17 mouse cellular contexts compared by ENCODE assay signal in the genomic region with DNA sequence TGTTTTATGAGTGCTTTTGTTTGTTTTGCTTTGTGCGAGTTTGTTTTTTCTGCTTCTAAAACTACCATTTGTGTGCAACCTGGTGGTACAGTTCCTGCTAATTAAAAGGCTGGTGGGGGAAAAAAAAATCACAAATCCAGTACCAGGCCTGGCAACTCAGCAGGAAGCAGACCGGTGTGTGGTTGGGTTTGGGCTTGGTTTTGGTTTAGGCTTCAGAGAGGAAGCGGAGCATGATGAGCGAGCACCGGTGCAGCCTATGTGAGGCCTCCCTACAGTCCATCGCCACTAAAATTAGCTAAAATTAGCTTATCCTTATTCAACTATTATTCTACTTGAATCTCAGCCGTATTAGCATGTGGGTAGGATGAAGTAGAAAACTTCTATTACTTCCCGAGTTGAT.
DNase-seq lines count a peak whose midpoint lies in the region; ATAC-seq lines count a peak whose summit lies in the region.
"Had no signal": no experiment of that assay in that cellular context is flagged by ENCODE, and none has a peak within 500 bp of the region (broad histone marks: within the 10 kb centered on the region; RNA-seq: fewer than 3 reads in every experiment).

No protein-coding gene starts in this region.

- no peaks in the 10 kb centered on the region for H3K27me3 ChIP-seq in forebrain, embryonic 13.5 days
- H3K27me3 ChIP-seq in forebrain, embryonic 14.5 days (replicated peaks; ENCODE audit: control insufficient read depth, insufficient read depth, low read length): no peaks in the 10 kb centered on the region
- H3K27me3 ChIP-seq in limb, embryonic 13.5 days: no peaks in the 10 kb centered on the region
- H3K27me3 ChIP-seq in limb, embryonic 10.5 days (ENCODE audit: low read depth, poor library complexity, severe bottlenecking): no peaks in the 10 kb centered on the region
- no peaks in the 10 kb centered on the region for H3K27me3 ChIP-seq in limb, embryonic 15.5 days
- H3K27me3 ChIP-seq in hindbrain, embryonic 13.5 days: no peaks in the 10 kb centered on the region
- H3K27me3 ChIP-seq: embryonic facial prominence, embryonic 12.5 days had no signal

- H3K4me1 ChIP-seq in forebrain, embryonic 13.5 days: peaks cover 52% of the 10 kb centered on the region
- H3K4me1 ChIP-seq in forebrain, embryonic 14.5 days (ENCODE audit: control insufficient read depth, insufficient read depth, low read length): peaks cover 22% of the 10 kb centered on the region; the same call in 1 of the 2 replicates
- H3K4me1 ChIP-seq in limb, embryonic 13.5 days: peaks cover 52% of the 10 kb centered on the region
- no peaks in the 10 kb centered on the region for H3K4me1 ChIP-seq in limb, embryonic 10.5 days
- H3K4me1 ChIP-seq in limb, embryonic 15.5 days: peaks cover 7% of the 10 kb centered on the region; the same call in 1 of the 2 replicates
- peaks cover 12% of the 10 kb centered on the region for H3K4me1 ChIP-seq in hindbrain, embryonic 13.5 days (replicated peaks)

- H3K9ac ChIP-seq in forebrain, embryonic 13.5 days: no peak overlapping the region
- H3K9ac ChIP-seq in forebrain, embryonic 14.5 days (ENCODE audit: low read length): no peak overlapping the region
- H3K9ac ChIP-seq in limb, embryonic 13.5 days: no peak overlapping the region
- no peak overlapping the region for H3K9ac ChIP-seq in limb, embryonic 15.5 days
- H3K9ac ChIP-seq in hindbrain, embryonic 13.5 days: no peak overlapping the region
- H3K9ac ChIP-seq: embryonic facial prominence, embryonic 12.5 days had no signal

- H3K4me2 ChIP-seq in forebrain, embryonic 13.5 days: no peak overlapping the region
- no peak overlapping the region for H3K4me2 ChIP-seq in forebrain, embryonic 14.5 days (ENCODE audit: low read length)
- H3K4me2 ChIP-seq in limb, embryonic 13.5 days (replicated peaks): no peak overlapping the region
- H3K4me2 ChIP-seq in limb, embryonic 15.5 days: no peak overlapping the region
- no peak overlapping the region for H3K4me2 ChIP-seq in hindbrain, embryonic 13.5 days
- H3K4me2 ChIP-seq: embryonic facial prominence, embryonic 12.5 days had no signal

- H3K27ac ChIP-seq in forebrain, embryonic 13.5 days: 0 out of 2 replicates have a peak overlapping the region, but pooled peaks have one; percentile 17
- no peak overlapping the region for H3K27ac ChIP-seq in forebrain, embryonic 14.5 days (ENCODE audit: low read depth, low read length)
- 0 out of 2 replicates have a peak overlapping the region, but pooled peaks have one; percentile 2 for H3K27ac ChIP-seq in limb, embryonic 13.5 days
- H3K27ac ChIP-seq in limb, embryonic 10.5 days: no peak overlapping the region
- 0 out of 2 replicates have a peak overlapping the region, but pooled peaks have one; percentile 9 for H3K27ac ChIP-seq in limb, embryonic 15.5 days
- H3K27ac ChIP-seq in hindbrain, embryonic 13.5 days: no peak overlapping the region
- H3K27ac ChIP-seq: embryonic facial prominence, embryonic 10.5 days; embryonic facial prominence, embryonic 12.5 days had no signal

- WGBS in forebrain, embryonic 13.5 days: 30% methylated on average over 8 of the region's 8 CpGs
- WGBS in forebrain, embryonic 14.5 days: 20% methylated on average over 8 of the region's 8 CpGs
- WGBS in limb, embryonic 13.5 days: 69% methylated on average over 8 of the region's 8 CpGs
- WGBS in limb, embryonic 10.5 days: 89% methylated on average over 8 of the region's 8 CpGs
- 72% methylated on average over 8 of the region's 8 CpGs for WGBS in limb, embryonic 15.5 days
- 82% methylated on average over 8 of the region's 8 CpGs for WGBS in hindbrain, embryonic 13.5 days

- no peak overlapping the region for H3K4me3 ChIP-seq in forebrain, embryonic 13.5 days
- H3K4me3 ChIP-seq in forebrain, embryonic 14.5 days (ENCODE audit: low read depth, low read length): no peak overlapping the region
- no peak overlapping the region for H3K4me3 ChIP-seq in limb, embryonic 13.5 days
- H3K4me3 ChIP-seq in limb, embryonic 10.5 days: no peak overlapping the region
- no peak overlapping the region for H3K4me3 ChIP-seq in limb, embryonic 15.5 days
- no peak overlapping the region for H3K4me3 ChIP-seq in hindbrain, embryonic 13.5 days
- H3K4me3 ChIP-seq: embryonic facial prominence, embryonic 10.5 days; embryonic facial prominence, embryonic 12.5 days had no signal

- no peak for DNase-seq in forebrain, embryonic 14.5 days (ENCODE audit: low spot score)
- no peak for DNase-seq in limb, embryonic 10.5 days (ENCODE audit: low spot score)
- DNase-seq: adrenal gland, adult 2 months; adrenal gland, postnatal 14 days; adrenal gland, postnatal 36 days; cerebellum, adult 11-12 months; cerebellum, adult 2 months; cerebellum, adult 9-10 months; cerebellum, postnatal 10 days; cerebellum, postnatal 25 days had no signal

- ATAC-seq in forebrain, embryonic 13.5 days: no peak
- ATAC-seq in forebrain, embryonic 14.5 days: no peak
- no peak for ATAC-seq in limb, embryonic 13.5 days (ENCODE audit: low FRiP score, low read depth)
- ATAC-seq in limb, embryonic 15.5 days (ENCODE audit: insufficient number of reproducible peaks, low FRiP score, low TSS enrichment, low read depth): no peak
- no peak for ATAC-seq in hindbrain, embryonic 13.5 days (ENCODE audit: low FRiP score)
- ATAC-seq: forebrain, embryonic 16.5 days had no signal

- H3K36me3 ChIP-seq in forebrain, embryonic 13.5 days (ENCODE audit: poor library complexity, severe bottlenecking): no peaks in the 10 kb centered on the region
- H3K36me3 ChIP-seq in forebrain, embryonic 14.5 days (ENCODE audit: control insufficient read depth, insufficient read depth, low read length): no peaks in the 10 kb centered on the region
- H3K36me3 ChIP-seq in limb, embryonic 13.5 days: no peaks in the 10 kb centered on the region; the same call in 1 of the 2 replicates
- 0 out of 2 replicates have a peak, but pooled peaks cover 2% of the 10 kb centered on the region for H3K36me3 ChIP-seq in limb, embryonic 10.5 days
- H3K36me3 ChIP-seq in limb, embryonic 15.5 days: no peaks in the 10 kb centered on the region
- no peaks in the 10 kb centered on the region for H3K36me3 ChIP-seq in hindbrain, embryonic 13.5 days
- H3K36me3 ChIP-seq: embryonic facial prominence, embryonic 10.5 days; embryonic facial prominence, embryonic 12.5 days had no signal

- no peaks in the 10 kb centered on the region for H3K9me3 ChIP-seq in forebrain, embryonic 13.5 days (replicated peaks)
- no peaks in the 10 kb centered on the region for H3K9me3 ChIP-seq in forebrain, embryonic 14.5 days (replicated peaks; ENCODE audit: control insufficient read depth, low read length)
- H3K9me3 ChIP-seq in limb, embryonic 13.5 days: no peaks in the 10 kb centered on the region
- no peaks in the 10 kb centered on the region for H3K9me3 ChIP-seq in limb, embryonic 10.5 days (replicated peaks)
- no peaks in the 10 kb centered on the region for H3K9me3 ChIP-seq in limb, embryonic 15.5 days
- H3K9me3 ChIP-seq in hindbrain, embryonic 13.5 days: no peaks in the 10 kb centered on the region
- H3K9me3 ChIP-seq: embryonic facial prominence, embryonic 10.5 days; embryonic facial prominence, embryonic 12.5 days had no signal

Comparison
In these comparisons a context has a peak if more than half of its experiments do, and no peak if none do; other contexts are left out.
1. H3K27ac ChIP-seq: peak in forebrain, embryonic 13.5 days (single experiment), limb, embryonic 13.5 days (single experiment) and limb, embryonic 15.5 days (single experiment); none in forebrain, embryonic 14.5 days (single experiment), limb, embryonic 10.5 days (single experiment) and hindbrain, embryonic 13.5 days (single experiment).